Mouse (Mus musculus): ENCODE data around the gene A930004D18Rik.

The A930004D18Rik gene

DNA sequence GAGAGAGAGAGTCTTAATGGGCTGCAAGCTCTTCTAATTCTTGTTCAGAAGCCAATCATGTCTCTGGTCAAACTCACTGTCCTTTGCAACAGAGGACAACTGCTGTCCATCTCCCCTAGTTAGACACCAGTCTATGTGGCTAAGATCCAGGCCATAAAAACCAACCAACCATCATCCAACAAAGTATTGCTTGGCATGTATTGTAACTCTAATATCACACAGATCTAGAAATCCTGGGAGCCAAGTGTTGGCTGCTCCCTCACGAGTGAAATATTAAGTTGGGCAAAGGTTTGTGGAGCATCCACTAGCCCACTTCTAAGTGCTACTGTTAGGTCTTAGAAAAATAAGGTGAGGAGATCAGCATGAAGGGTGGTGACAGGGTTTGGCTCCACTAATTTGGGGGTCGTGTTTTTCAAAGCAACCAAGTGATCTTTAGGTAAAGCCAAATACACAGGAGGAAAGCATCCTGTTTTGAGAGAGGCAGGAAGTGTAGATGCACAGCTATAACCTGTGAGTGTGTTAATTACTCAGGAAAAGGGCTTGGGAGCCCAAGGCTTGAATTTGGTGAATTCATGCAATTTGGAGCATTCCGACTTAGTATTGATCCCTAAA, 710 bp upstream of the A930004D18Rik start:
- no peak for DNase-seq (ENCODE audit: low read depth in 1 of 2, low spot score in 2 of 2)

- DNase-seq (ENCODE audit: low read depth in 1 of 2, low spot score in 2 of 2) = no peak
These were observed 2.9 kb downstream of the A930004D18Rik start for GRCm38 (mm10) chr2:18034371-18035250.

GRCm38 (mm10) chr2:18033166-18034108, 4.1 kb downstream of the A930004D18Rik start:
- no peak for DNase-seq (ENCODE audit: low read depth in 1 of 2, low spot score in 2 of 2)

DNA sequence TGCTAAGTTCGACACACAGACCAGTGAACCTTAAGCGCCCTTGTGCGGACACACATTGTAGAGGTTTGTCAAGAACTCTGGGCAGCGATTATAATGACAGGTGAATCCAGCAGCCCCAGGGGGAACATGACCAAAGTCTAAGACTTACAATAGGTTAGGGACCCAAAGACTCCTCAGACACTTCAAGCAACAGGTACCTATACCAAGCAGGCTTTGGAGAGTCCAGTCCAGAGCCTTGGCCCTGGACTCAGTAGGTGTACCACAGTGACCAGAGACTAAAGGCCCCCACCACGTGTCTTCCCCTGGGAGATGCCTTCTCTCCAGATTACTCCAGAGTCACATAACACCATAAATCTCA, 5.0 kb downstream of the A930004D18Rik start:
- DNase-seq (ENCODE audit: low read depth in 1 of 2, low spot score in 2 of 2) = no peak

- DNase-seq (ENCODE audit: low read depth in 1 of 2, low spot score in 2 of 2) = no peak
These were observed 5.6 kb downstream of the A930004D18Rik start for GRCm38 (mm10) chr2:18031831-18032537.

DNA sequence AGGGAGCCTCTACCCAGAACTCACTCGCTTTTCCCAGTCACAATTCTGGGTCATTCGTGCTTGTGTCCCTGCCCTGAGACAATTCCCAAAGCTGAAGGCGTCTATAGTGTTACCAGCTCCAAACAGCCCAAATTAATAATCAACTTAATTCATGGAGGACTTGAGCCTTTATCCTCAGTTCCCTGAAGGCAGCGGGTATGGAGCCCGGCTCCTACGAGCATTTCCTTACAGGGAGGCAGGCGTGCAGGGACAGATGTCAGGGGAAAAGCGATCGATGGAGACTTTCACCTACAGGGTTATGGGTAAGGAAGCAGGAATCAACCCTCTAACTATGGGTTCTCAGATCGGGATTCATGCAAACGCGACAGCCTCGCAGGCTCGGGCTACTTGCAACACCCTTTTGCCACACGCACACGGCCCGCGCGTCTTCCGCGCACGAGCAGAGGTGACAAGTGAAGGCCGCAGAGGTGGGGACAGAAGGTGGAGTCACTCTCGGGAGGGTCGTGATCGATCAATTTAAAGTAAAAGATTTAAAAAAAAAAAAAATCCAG, 6.2 kb downstream of the A930004D18Rik start:
- DNase-seq (ENCODE audit: low read depth in 1 of 2, low spot score in 2 of 2) = no peak

- no peak for DNase-seq (ENCODE audit: low read depth in 1 of 2, low spot score in 2 of 2)
These were observed 7.0 kb downstream of the A930004D18Rik start for GRCm38 (mm10) chr2:18030581-18030980.

DNA sequence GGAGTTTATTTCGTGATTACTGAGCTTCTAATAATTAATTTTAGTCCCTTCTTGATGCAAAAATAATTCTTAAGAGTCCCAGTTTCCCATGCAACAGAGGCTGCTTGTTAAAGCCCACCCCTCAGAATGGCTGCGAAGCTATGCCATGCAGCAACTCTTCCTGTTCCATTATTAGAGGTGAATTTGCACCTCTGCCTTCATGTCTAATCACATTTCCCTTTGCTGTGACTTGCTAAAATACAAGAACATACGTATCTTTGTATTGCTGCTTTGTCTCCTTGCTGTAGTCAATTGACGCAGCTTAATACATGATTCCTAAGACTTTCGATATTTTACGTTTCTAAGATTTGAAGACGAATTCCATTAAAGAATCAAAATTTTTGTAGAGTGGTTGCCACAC, 7.9 kb downstream of the A930004D18Rik start:
- DNase-seq (ENCODE audit: low read depth in 1 of 2, low spot score in 2 of 2) = no peak

DNA sequence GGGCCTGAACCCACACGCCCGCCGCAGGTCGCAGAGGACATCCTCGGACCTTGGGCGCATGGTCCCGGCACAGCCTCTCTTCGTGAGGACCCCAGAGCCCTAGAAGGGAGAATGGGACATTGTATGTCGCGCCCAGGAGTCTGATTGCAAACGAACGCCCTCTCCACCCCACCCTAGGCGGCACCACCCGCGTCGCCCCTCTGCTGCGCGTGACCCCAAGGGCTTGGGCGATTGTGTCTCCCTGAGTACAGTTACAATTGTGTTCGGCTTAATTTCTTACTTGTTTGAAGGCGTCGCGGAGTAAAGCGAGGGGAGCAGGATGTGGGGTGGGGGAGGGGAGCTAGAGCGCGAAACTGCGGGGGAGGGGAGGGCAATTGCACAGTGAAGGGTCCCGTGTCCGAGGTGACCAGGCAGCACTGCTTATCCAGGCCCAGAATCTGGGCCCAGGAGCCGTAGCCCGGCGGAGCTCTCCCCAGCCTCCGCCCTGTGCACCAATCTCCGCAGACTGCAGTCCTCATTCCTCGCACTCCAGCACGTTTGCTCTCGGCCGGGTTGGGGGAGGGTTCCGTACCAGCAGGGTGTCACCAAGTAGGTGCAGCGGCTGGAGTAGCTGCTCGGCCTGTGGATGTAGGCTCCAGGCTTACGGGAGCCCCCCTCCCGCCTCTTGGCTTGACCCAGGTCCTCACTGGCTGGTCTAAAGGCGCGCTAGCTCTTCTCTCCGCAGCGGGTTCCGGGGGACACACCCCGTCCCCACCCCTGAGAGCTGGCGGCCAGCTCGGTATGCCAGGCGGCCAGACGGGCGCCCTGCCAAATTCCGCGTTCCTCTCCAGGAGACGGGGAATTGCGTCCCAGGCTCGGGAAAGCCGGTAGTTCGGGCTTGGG, 9.2 kb downstream of the A930004D18Rik start:
- DNase-seq (ENCODE audit: low read depth in 1 of 2, low spot score in 2 of 2) = no peak

GRCm38 (mm10) chr2:18027448-18028139, 9.9 kb downstream of the A930004D18Rik start:
- peak; percentile 66 to 82 for DNase-seq (ENCODE audit: low read depth in 1 of 2, low spot score in 2 of 2)

DNA sequence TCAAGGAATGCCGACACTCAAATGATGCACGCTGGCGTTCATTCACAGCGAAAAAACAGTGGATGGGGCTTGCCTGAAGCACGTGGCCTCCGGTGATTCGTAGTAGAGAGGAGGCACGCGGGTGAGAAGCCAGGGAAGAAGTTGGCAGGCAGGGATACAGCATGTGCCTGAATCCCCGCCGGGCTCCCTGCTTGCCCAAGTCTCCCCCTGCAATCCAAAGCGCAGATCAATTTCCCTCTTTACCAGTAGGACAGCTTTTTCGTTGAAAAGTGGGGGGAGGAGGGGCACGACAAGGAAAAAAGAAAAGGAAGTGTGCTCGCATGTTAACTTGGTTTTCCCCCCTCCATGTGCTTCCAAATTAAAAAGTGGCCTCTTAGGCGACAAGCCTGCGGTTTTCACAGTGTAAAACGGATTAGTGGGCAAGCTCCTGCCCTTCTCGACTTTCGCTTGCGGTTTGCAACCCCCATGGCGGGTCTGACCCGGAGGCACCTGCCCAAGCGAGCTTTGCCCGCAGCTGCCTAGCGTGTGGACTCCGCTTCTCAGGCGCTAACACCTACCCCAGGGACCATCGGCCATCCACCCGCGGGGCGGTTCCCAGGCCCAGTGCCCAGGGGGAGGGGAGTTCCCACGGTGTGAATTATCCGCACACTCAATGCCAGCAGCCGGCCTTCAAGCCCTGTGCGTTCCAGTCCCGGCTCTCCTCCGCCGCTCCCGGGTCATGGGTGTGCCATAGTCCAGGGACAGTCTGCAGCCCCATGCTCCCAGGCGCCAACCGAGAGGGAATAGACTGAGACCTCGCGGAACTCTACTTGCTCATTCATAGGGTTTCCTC, 11.2 kb downstream of the A930004D18Rik start:
- no peak for DNase-seq (ENCODE audit: low read depth in 1 of 2, low spot score in 2 of 2)

- no peak for DNase-seq (ENCODE audit: low read depth in 1 of 2, low spot score in 2 of 2)
These were observed 11.8 kb downstream of the A930004D18Rik start for GRCm38 (mm10) chr2:18025781-18026115.

GRCm38 (mm10) chr2:18025116-18025515, 12.4 kb downstream of the A930004D18Rik start:
- no peak for DNase-seq (ENCODE audit: low read depth in 1 of 2, low spot score in 2 of 2)

- DNase-seq (ENCODE audit: low read depth in 1 of 2, low spot score in 2 of 2) = no peak
These were observed 14.7 kb downstream of the A930004D18Rik start for GRCm38 (mm10) chr2:18022886-18023285.

GRCm38 (mm10) chr2:18019122-18019521, 18.4 kb downstream of the A930004D18Rik start:
- DNase-seq (ENCODE audit: low read depth in 1 of 2, low spot score in 2 of 2) = no peak

DNA sequence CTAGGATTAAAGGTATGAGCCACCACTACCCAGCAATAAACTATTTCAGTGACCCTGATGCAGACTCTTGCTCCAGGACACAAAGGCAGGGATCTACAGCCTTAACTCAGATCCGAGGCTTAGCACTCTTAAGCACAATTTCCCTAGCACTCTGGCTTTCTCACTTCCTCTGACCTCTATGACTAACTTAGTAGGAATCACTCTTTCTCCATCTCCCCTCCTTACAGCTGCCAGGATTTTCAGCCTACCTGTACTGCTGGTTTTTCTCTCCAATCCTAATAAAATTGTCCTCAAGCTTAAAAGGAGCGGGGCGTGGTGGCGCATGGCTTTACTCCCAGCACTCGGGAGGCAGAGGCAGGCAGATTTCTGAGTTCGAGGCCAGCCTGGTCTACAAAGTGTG, 20.2 kb downstream of the A930004D18Rik start:
- DNase-seq (ENCODE audit: low read depth in 1 of 2, low spot score in 2 of 2) = no peak

- no peak for DNase-seq (ENCODE audit: low read depth in 1 of 2, low spot score in 2 of 2)
These were observed 20.9 kb downstream of the A930004D18Rik start for GRCm38 (mm10) chr2:18016639-18017038.

DNA sequence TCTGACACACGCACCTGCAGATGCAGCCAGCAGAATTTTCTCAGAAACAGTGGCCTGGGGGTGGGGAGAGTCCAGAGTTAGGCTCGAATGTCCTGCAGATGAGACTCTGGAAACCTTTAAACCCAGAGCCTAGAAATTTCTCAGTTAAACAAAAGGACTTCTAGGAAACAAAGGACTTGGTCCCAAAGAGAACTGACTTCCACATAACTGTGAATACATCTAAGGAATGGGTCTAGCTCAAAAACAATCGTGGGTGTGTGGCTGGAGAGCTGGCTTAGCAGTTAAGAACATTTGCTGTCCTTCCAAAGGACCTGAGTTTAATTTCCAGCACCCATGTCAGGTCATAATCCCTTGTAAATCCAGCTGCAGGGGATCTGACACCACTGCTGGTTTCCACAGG, 22.0 kb downstream of the A930004D18Rik start:
- DNase-seq (ENCODE audit: low read depth in 1 of 2, low spot score in 2 of 2) = no peak

All from monocyte, adult 2 months (primary cell).